Mouse (Mus musculus) frontal cortex, postnatal 36 days (tissue): ENCODE results near the gene Tmem182.

Experiments
- DNase-seq, 2 experiments: peaks; one replicate each; pipeline ENCODE4 v3.0.0; 2022; ENCODE audit warnings: low spot score in 2 of 2

Tmem182 gene

DNA sequence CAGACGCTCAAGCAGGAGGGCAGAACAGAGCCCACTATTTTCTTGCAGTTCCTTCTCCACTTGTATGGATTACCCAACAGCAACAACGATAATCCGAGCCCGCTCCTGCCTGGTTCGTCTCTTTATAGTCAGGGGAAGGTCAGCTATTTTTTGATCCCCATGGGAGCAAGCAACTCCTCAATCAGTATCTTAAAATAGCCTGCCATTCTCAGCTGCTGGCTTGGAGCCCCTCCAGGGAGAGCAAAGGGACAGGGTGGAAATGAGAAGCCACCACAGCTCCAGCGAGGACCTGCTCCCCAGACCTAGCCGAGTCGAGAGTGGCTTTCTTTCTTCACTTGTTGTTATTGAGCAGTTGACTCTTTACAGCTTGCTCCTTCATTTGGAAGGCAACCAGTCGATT is at the start of gene Tmem182:
Tmem182 (plus strand) TSS at position 251 of the 400 bp plus-strand sequence.
- DNase-seq = no peak

DNA sequence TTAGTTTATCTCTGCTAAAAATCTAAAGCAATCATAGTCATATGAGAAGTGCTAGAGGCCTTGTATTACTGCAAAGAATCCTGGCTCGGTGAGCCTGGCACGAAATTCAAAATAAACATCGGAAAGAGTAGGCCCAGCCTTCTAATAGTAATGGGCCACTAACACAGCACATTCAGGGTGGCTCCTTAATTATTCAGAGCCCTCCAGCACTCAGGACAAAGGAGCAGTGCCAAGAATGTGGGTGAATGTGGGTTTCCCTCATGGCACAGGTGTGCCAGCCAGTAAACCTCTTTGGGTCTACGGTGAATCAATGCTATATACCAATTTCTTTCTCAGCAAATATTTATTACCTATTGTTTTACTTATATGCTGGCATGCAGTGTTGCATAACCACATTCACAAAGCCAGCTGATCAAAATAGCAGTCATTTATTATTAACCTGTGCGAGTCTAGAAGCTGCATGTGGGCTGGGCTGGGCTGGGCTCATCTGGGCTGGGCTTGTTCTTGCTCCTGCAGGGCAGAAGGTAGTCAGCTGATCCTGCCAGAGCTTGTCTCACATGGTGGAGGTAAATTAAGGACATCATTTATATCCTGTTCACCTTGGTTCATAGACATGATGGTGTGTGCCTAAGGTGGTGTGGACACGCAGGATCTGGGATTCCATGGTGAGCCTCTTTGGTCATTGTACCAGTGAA is 45.5 kb upstream of the Tmem182 start:
- no peak for DNase-seq

DNA sequence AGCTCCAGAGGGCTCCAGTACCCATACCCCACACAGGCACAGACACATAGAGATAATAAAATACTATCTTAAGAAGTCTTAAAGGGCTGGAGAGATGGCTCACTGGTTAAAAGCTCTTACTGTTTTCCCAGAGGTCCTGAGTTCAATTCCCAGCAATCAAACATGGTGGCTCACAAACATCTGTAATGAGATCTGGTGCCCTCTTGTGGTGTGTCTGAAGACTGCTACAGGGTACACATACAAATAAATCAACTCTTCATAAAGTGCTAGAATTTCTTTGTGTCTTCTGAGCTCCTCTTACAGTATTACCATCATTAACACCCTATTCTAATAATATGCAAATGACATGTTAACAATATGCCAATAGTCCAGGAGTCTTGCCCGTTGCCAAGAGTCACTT is 41.4 kb upstream of the Tmem182 start:
- no peak for DNase-seq

DNA sequence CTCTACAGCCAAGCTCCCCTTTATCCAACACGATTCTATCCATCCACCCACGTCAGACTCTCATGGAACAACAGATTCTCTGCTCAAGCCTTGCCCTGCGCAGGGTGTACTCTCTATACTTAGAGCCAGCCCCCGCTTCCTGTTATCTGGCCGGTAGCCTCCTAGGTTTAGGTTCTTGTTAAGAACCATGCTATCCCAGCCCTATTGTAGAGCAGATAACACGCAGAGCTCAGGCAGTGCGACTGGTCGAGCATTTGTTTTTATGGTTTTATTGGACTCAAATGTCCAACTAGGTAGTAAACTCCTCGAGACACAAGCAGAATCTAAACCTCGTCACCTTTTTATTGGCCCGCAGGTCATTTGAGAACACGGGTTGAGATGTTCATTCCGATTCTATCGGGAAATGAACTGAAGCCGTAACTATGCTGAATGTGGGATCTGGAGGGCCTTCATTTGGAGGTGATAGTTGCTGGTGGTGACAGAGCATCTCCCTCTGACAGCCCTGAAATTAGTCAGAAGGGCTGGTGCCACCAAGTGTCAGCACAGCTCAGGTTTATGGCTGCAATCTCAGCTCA is 40.6 kb upstream of the Tmem182 start:
- DNase-seq = no peak

DNA sequence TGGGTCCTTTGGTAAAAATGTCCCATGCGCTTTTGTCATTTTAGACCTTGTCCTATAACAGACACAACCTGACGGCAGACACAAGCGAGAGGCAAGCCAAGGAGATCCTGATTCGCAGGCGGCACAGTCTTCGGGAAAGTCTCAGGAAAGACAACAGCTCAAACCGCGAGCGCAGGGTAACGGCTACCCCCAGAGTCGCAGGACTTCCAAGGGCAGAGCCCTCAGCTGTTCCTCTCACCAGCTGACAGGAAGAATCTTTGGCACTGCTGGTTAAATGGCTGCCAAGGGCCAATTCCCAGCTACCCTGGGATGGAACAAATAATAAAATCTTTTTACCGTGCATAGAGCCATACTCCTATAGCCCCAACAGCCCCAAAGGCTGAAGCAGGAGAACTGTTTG is 39.9 kb upstream of the Tmem182 start:
- no peak for DNase-seq

DNA sequence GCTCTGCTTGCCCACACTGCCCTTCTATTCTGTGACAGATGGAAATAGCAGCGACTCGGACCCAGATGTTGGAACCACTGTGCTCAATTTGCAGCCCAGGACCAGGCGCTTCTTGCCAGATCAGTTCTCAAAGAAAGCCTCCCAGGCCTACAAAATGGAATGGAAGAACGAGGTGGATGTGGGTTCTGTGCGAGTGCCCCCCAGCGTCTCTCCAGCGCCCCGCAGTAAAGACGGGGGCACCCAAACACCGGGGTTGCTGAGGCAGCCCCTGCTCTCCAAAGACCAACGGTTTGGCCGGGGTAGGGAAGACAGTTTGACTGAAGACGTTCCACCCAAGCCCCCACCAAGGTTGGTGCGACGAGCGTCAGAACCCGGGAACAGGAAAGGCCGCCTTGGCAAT is 37.8 kb upstream of the Tmem182 start:
- DNase-seq = no peak

DNA sequence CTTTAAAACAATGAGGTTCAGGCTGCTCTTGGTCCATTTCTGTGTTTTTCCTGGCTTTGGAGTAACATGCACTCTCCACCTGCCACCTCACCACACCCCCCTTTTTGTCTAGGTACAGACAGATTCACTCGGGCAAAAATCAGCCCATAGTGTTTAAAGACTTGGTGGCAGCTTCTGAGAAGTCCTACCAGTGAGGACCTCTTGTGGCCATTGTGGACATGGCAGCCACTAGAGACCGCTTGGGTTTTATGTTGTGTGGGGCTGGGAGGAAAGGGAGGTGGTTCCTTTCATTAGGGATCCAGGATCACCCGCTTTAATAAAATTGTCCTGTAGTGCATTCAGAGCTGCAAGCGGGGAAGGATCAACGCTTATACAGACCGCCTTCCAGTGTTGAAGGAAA is 36.8 kb upstream of the Tmem182 start:
- DNase-seq = peak; percentile 19 to 37

DNA sequence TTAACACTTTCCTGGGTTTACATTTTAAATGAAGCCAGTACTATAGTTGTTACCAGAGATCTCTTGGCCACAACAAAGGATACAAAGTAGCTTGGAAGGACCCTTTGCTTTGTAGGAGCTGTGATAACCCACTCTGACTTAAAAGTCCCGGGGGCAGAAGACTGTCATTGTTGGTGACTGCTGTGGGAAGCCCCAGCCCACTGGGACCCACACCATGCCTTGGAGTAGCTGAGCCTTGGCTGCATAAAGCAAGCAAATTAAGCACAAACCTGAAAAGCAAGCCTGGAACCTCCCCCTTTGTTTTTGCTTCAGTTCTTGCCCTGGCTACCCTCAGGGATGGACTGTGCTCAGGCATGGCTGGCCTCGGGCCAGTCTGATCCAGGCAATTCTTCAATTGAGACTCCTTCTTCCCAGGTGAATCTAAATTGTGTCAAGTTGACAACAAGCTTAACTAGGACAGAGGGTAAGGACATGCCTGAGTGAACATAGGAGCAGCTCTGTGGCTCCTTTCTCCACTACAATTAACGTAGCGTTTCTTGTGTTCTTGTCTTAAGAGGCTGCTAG is 36.0 kb upstream of the Tmem182 start:
- no peak for DNase-seq

DNA sequence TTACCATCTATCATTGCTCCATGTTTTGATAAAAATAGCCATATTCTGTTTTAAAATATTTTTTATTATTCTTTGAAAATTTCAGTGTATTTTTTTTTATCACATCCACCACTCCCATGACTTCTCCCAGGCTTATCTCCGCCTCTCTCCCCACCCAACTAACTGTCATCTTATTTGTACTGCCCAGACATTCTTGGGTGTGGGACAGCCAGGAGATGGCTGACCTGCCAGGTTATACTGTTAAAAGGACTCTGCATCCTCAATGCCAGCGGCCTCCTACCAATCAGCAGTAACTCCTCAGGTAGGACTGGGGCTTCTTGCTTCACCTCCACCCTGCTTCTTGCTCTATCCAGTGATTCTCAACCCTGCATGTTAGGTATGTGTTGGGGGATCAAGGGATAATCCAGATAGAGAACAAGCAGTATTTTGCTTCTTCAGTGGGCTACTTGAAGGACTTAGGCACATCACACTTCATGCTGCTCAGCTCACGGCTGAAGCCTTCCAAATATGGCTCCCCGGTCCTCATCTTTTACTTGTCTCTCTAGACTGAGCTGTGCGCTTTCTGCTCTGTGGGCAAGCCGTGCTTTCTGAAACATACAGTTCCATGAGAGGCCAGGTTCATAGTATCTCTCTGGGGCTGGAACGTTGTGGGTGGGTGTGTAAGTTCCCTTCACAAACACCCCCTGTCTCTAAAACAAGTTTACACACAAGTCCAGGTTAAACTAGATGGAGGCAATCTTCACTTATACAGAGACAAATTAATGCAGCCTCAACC is 34.0 kb upstream of the Tmem182 start:
- DNase-seq = no peak

DNA sequence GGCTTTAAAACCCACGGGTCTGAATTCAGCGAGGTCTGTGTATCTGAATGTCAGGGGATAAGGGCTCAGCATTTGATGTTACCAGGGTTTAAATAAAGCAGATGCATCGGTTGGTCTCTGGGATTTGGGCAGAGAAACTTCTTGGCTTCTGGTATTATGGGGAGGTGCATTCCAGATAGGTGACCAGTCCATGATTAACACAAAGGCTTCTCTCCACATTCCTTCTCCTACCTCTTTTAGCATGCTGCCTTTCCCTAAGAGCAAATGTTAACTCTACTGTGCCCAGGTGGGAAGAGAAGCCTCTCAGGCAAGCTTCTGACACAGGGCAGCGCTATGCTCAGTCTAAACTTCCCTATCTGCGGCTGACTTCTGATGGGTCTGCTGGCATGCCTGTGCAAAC is 32.2 kb upstream of the Tmem182 start:
- no peak for DNase-seq

DNA sequence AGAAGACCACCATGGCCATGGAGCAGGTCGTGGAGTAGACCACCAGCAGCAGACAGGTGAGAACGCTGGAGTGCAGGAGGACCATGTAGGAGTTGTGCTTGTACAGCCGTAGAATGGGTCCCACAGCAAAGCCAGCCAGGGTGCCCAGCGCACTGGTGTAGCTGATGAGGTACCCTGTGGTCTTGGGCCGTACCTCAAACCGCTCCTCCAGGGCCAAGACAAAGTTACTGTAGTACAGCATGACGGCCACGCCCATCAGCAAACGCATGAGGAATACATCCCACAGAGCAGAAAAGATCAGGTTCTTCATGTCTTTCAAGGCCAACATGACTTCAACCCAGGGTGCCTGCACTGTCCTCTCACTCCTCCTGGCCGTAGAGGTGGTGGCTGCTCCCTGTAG is 31.4 kb upstream of the Tmem182 start:
- DNase-seq = no peak

DNA sequence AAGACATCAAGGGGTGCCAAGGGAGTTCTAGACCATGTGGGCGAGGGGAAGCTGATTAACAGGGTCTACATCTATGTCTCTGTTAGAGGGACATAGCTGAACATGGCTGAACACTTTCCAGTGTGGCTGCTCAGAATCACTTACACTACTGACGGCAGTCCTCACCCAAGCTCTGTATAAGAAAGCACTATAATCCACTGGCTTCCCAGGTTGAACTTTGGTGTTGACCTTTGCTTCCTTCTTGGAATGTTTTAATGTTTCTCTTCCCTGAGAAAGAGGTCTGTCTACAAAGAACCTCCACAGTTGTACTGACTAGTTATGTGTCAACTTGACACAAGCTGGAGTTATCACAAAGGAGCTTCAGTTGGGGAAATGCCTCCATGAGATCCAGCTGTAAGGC is 29.3 kb upstream of the Tmem182 start:
- DNase-seq = no peak

DNA sequence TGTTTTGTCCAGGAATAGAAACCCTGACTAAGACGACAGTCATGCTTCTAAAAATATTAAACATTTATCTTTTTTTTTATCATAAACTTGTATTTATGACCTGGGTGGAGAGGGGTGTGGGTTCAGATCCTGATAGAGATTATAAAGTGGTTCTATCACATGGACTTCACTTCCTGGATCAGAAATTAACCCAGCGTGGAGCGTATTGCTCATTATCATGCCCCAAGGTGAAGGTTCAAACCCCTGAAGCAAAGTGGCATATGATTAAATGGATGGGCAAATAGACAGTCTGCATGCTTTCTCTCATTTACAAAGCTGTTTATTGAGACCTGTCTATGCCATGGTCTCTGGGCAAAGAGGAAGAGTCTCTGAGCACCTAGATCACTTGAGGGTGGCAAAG is 28.6 kb upstream of the Tmem182 start:
- no peak for DNase-seq

DNA sequence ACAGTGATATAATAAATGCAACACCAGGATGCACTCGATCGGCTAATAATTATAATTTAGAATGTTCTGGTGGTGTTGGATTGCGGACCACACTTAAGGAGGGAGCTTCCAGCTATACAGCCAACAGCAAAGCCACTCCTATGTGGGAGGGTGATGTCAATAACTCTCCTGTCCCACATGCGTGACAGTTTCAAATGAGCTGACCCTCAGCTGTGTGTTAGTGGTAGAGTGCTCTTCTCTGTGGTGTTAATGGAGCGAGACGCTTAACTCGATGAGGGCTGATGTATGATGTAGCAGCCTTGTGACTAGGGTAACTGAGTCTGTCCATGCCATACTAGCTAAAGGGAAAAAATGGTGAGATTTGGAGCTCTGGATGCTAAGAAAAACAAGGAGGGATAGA is 22.0 kb upstream of the Tmem182 start:
- no peak for DNase-seq

DNA sequence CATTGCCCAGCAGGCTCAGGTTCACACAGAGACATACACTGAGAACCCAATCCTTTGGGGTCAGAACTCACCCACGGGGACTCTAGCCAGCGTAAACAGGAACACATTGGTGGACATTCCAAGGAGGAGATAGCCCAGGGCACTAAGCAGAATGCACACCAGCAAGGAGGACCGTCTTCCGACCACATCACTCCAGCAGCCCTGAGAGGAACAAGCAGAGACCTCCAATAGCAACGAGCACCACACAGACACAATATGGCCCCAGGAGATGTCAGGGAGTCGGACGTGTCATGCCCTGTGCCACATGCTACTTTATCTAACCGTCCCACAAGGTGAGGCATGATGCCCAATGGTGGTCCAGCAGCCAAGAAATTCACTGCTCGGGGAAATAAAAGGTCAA is 21.1 kb upstream of the Tmem182 start:
- no peak for DNase-seq

DNA sequence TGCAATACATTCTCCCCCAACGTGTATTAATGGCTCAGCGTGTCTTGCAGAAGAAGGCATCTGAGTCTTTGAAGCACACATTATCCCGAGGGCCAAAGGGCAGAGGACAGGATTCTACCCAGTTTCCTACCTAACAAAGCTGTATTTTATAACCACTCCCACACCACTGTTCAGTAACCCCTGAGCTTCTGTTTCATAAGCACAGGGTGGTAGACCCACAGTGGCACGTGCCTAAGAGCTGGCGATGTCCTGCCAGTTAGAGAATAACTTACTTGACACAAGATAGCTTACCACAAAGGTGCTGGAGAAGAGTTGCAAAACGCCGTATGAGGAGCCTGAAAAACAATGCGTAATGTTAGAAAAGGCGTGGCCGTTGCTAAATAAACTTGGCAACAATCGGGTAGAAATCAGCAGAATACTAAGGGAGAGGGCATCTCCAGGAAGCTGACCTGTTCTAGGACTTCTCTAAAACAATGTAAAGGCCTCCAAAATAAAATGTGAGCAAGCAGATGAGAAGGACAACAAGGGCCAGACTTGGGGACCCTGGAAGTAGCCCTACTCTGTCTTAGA is 19.4 kb upstream of the Tmem182 start:
- DNase-seq = no peak

DNA sequence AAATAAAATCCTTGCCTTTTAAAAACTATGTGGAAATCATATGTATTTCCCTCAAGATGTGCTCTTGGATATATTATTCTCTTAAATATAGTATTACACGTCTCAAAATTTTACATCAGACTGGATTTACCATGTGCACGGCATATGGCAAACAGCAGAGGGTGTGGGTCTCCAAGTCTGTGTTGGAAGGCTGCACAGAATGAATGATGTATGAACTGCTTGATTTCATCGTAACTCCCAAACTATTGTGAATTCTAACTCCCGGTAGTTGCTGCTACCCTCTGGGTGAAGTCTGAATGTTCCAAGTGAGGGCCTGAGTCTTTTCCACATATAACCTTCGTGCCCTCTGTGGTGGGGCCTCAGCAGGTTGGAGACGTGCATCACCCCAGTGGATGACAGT is 16.4 kb upstream of the Tmem182 start:
- no peak for DNase-seq

DNA sequence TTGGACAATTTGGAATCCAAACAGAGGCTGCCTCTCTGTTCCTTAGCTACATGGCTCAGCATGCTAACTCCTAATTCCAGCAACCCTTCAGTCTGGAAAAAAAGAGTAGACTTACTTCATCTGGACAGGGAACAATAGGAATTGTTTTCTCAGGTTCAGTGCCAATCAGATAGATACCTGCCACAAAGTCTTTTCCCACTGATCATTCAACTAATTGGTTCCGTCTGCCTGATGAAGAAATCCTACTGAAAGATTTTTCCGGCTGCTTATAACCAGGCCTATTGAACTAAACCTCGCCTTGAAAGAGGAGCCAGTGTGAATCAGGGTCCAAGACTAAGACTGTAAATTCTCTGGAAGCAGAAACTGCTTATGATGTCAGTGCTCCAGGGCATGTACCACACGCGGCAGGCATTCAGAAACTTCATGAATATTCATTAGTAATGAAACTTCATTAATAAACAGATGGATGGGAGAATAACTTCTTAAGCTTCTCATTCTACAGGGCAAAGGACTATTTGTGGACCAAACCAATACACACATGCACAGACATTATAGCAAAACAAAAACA is 15.7 kb upstream of the Tmem182 start:
- no peak for DNase-seq

DNA sequence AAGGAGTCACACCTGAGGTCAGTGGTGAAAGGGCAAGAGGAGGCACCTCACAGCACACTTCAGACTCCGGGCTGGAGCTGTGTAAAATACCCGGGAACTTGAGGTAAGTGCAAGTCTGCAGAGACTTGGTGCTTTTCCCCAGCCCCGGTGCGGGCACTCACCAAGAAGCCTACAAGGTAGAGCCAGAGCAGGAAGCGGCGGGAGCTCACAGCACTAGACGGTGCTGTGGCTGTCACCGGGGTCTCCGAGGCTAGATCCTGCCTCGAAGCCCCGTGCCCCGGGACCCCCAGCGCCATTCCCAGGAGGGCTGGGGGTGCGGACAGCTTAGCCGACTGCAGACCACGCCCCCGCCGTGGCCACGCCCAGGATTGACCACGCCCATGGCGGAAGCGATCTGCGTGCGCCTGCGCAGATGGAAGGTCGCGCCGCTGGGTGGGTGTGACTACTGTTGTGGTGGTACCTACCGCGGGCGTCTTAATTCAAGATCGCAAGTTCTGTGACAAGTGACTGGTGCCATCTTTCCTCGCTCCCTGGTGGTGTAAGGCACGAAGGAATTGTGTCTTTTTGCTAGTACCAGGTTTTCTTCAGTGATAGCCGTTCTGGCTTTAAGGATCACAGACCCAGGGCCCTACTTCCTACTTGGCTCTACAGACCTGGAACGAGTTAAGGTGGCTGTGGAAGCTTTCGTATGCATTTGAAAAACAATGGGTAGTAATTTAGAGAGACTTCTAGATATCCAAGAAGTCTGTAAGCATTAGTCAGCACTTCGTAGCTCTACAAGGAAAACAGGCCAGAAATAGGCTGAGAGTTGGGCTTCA is 14.9 kb upstream of the Tmem182 start, which contains the start of gene Mfsd9:
Mfsd9 (minus strand) TSS at position 364 of the 818 bp plus-strand sequence.
- DNase-seq = peak; percentile 90 to 93

DNA sequence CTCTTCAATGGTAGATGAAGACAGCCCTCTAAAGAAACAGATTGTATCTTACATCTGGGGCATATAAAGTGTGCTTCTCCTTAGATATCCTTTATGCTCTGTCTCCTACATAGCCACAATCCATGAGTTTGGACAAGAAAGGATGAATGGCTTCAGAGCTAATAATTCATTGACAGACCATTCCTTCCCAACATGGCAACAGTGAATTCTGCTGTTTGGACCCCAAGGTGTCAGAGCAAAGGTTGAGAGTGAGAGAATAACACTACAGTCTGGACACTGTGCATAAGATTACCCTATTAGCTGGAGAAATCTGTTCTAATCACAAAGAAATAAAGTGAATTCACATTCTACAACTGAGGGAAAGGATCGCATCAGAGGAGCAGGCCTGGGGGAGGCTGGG is 9.9 kb upstream of the Tmem182 start:
- DNase-seq = no peak

DNA sequence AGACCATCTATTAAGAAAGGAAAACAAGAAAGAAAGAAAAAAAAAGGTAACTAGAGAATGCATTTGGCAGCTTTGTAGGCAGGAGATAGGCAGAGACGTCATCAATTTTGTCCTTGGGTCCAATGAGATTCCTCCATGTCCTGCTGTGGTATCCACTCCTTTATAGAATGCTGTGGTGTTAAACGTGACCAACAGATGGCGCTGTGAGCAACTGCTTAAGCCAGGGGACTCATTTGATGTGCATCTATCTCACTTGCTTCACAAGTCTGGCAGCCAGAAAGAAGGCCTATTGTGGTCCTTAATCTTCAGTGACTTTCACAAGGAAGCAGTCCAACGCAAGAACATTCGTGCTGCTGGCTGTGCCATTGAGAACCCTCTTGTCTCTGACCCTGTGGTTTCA is 8.1 kb upstream of the Tmem182 start:
- peak; percentile 44 to 67 for DNase-seq
